Mouse (Mus musculus) neural tube, embryonic 13.5 days (tissue): ENCODE data around the gene Idi1. TPM values are rescaled to one million over a fixed set of nuclear protein-coding genes. Genes with fewer than 3 reads are reported as not detected.
A peak's percentile ranks its signal among the peaks of the same experiment; 100 is the strongest.
"Not testable (repeated sequence)": the region's sequence is repeated elsewhere in the genome, so short reads cannot be mapped to it uniquely, and the experiment has no call there.

Experiments used
- ATAC-seq: fragments of 200-750 bp; cut with Nextera tagmentation; 2 replicates; pipeline ENCODE4 v1.8.0; 2017; ENCODE audit warnings: low read depth, mild to moderate bottlenecking, moderate TSS enrichment, moderate library complexity
- H3K27ac ChIP-seq: fragments of 300-500 bp; sonication (generic); replicated peaks from 2 replicates; pipeline ENCODE4 v1.5.1; 2015; ENCODE audit warnings: moderate library complexity, mild to moderate bottlenecking, inconsistent platforms
- H3K27me3 ChIP-seq: fragments of 300-500 bp; sonication (generic); 2 replicates; pipeline ENCODE4 v1.6.1; 2015; ENCODE audit warnings: mild to moderate bottlenecking, inconsistent platforms
- H3K36me3 ChIP-seq: fragments of 300-500 bp; sonication (generic); 2 replicates; pipeline ENCODE4 v1.6.1; 2015; ENCODE audit warnings: mild to moderate bottlenecking, inconsistent platforms
- H3K4me1 ChIP-seq: fragments of 300-500 bp; sonication (generic); replicated peaks from 2 replicates; pipeline ENCODE4 v1.6.1; 2015; ENCODE audit warnings: inconsistent platforms
- H3K4me2 ChIP-seq: fragments of 300-500 bp; sonication (generic); 2 replicates; pipeline ENCODE4 v1.6.1; 2015; ENCODE audit warnings: inconsistent platforms, mild to moderate bottlenecking, moderate library complexity
- H3K4me3 ChIP-seq: fragments of 300-500 bp; sonication (generic); 2 replicates; pipeline ENCODE4 v1.5.1; 2015; ENCODE audit warnings: mild to moderate bottlenecking, inconsistent platforms
- H3K9ac ChIP-seq: fragments of 300-500 bp; sonication (generic); 2 replicates; pipeline ENCODE4 v1.6.1; 2015; ENCODE audit warnings: moderate library complexity, mild to moderate bottlenecking, inconsistent platforms
- H3K9me3 ChIP-seq: fragments of 300-500 bp; sonication (generic); 2 replicates; pipeline ENCODE4 v1.6.1; 2016; ENCODE audit warnings: inconsistent platforms
- WGBS: fragments of 180-500 bp; shearing (Covaris S2); methylation state at CpG from one replicate; pipeline ENCODE4 v1.1.7; 2015; 5-methylcytosine and 5-hydroxymethylcytosine counted together
- polyA plus RNA-seq: library from polyadenylated mRNA; unstranded; fragments of >200 nt; fragmentation: Nextera tagmentation; extraction: Ambion mirVana; gene quantifications from 2 replicates; pipeline ENCODE4 v1.2.1, GENCODE M21; 2015

Gene Idi1
- 84.2 and 90.0 TPM in 2 replicates for polyA plus RNA-seq

- Histone ChIP-seq H3K27ac (peak within 1 kb of the TSS; percentile 98), H3K9ac (peak within 1 kb of the TSS; percentile 84), H3K4me1 (peaks cover 27% of the 10 kb centered on the region), H3K9me3 (no peaks in the 10 kb centered on the region), H3K4me2 (peak within 1 kb of the TSS; percentile 71), H3K27me3 (no peaks in the 10 kb centered on the region), H3K36me3 (peaks cover 22% of the 10 kb centered on the region), H3K4me3 (peak within 1 kb of the TSS; percentile 72)
- under 1% methylated on average over 46 of the region's 46 CpGs for WGBS
- peak; percentile 100 for ATAC-seq
Measured at GRCm38 (mm10) chr13:8885445-8886184, at the start of gene Idi1. TSS of gene Idi1 (plus strand) at chr13:8885501.

DNA sequence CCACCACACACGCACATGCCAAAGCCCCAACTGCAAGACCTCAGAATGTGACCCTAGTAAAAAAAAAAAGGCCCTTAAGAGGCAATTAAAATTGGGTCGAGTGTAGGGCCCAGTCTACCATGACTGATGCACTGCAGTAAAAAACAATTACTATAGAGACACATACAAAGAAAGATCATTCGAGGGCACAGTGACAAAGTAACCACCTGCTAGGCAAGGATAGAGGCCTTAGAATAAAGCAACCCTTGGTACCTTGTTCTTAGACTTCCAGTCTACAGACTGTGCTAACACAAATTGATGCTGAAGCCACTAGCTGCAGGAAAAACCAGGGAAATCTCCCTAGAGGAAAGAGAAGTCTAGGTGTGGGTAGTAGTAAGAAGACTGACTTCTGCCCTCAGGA lies 46.9 kb upstream of the Idi1 start:
- Histone ChIP-seq H3K9ac (no peak overlapping the region), H3K27me3 (no peaks in the 10 kb centered on the region), H3K4me2 (no peak overlapping the region), H3K4me3 (no peak overlapping the region), H3K36me3 (peaks cover 89% of the 10 kb centered on the region), H3K27ac (no peak overlapping the region), H3K9me3 (no peaks in the 10 kb centered on the region), H3K4me1 (no peaks in the 10 kb centered on the region)
- ATAC-seq, result no peak
- 19% methylated on average over 3 of the region's 3 CpGs for WGBS

DNA sequence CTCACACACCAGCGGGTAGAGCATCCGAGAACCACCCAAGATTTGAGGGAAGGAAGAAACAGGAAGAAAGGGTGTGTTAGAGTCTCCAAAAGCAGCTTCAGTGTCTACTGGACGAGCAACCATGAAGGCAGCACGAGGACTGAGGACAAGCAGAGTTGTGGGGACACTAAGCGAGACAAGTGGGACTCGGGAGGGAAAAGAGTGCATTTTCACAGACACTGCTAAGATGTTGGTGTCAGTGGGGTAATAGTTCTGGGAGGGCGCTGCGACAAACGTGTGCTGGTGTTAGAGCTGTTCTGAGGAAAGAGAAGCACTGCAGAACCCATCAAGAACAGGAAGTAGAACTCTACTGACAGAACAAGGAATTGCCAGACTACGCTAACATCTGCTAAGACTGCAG lies 46.2 kb upstream of the Idi1 start:
- H3K27me3 ChIP-seq, result no peaks in the 10 kb centered on the region
- no peak for ATAC-seq
- WGBS, result 90% methylated on average over 10 of the region's 10 CpGs
- no peak overlapping the region for H3K4me3 ChIP-seq
- no peaks in the 10 kb centered on the region for H3K9me3 ChIP-seq
- H3K4me1 ChIP-seq, result no peaks in the 10 kb centered on the region
- H3K4me2 ChIP-seq, result no peak overlapping the region
- H3K36me3 ChIP-seq, result peaks cover 88% of the 10 kb centered on the region
- no peak overlapping the region for H3K27ac ChIP-seq
- H3K9ac ChIP-seq, result no peak overlapping the region

- Histone ChIP-seq H3K4me2 (no peak overlapping the region), H3K4me3 (no peak overlapping the region), H3K4me1 (no peaks in the 10 kb centered on the region), H3K27ac (no peak overlapping the region), H3K9ac (no peak overlapping the region), H3K9me3 (no peaks in the 10 kb centered on the region), H3K36me3 (peaks cover 83% of the 10 kb centered on the region), H3K27me3 (no peaks in the 10 kb centered on the region)
- ATAC-seq, result no peak
- 85% methylated on average over 6 of the region's 6 CpGs for WGBS
Measured at GRCm38 (mm10) chr13:8839937-8840336, 45.4 kb upstream of the Idi1 start.

- H3K4me1 ChIP-seq, result no peaks in the 10 kb centered on the region
- WGBS, result 77% methylated on average over 2 of the region's 2 CpGs
- no peaks in the 10 kb centered on the region for H3K27me3 ChIP-seq
- no peak for ATAC-seq
- no peak overlapping the region for H3K4me3 ChIP-seq
- H3K4me2 ChIP-seq, result no peak overlapping the region
- no peak overlapping the region for H3K9ac ChIP-seq
- peaks cover 80% of the 10 kb centered on the region for H3K36me3 ChIP-seq
- H3K9me3 ChIP-seq, result no peaks in the 10 kb centered on the region
- no peak overlapping the region for H3K27ac ChIP-seq
Measured at GRCm38 (mm10) chr13:8840941-8841340, 44.4 kb upstream of the Idi1 start.

DNA sequence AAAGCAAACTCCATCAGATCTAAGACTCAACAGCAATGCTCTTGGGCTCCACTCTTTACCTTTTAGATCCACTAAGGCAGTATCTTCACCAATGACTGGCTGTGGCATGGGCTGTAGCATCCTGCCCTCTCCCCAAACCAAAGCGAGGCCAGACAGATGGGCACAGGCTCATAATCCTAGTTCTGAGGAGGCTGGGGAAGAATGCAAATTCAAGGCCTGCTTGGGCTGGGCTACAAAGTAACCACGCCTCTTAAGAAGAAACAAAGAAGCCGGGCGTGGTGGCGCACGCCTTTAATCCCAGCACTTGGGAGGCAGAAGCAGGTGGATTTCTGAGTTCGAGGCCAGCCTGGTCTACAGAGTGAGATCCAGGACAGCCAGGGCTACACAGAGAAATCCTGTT lies 43.5 kb upstream of the Idi1 start:
- H3K27ac ChIP-seq, H3K4me3 ChIP-seq, ATAC-seq, H3K4me1 ChIP-seq, H3K4me2 ChIP-seq, H3K27me3 ChIP-seq, H3K9me3 ChIP-seq, H3K9ac ChIP-seq: not testable (repeated sequence)
- peaks cover 78% of the 10 kb centered on the region for H3K36me3 ChIP-seq
- WGBS, result 95% methylated on average over 7 of the region's 7 CpGs

DNA sequence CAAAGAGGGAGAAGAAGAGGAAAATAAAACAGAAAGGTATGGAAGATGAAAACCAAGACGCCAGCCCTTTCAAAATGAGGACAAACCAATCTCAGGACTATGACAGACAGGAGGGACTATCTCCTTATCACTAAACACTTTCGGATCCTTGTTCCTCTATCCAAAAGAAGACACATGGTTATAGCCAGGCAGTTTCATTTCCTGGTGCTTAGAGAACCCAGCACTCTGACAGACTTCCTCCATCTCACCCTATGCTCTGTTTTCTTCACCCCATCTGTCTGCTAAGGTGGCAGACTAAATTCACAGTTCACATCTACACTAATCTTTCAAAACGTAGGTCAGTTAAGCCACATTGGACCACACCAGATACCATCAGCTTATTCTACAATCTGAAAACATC lies 43.0 kb upstream of the Idi1 start:
- H3K27ac ChIP-seq, result no peak overlapping the region
- H3K9me3 ChIP-seq, result no peaks in the 10 kb centered on the region
- no peak overlapping the region for H3K9ac ChIP-seq
- no peaks in the 10 kb centered on the region for H3K27me3 ChIP-seq
- WGBS, result 95% methylated on average over 3 of the region's 3 CpGs
- H3K4me2 ChIP-seq, result no peak overlapping the region
- no peak for ATAC-seq
- H3K36me3 ChIP-seq, result peaks cover 82% of the 10 kb centered on the region
- H3K4me1 ChIP-seq, result no peaks in the 10 kb centered on the region
- H3K4me3 ChIP-seq, result no peak overlapping the region

- Histone ChIP-seq H3K27ac (no peak overlapping the region), H3K9me3 (no peaks in the 10 kb centered on the region), H3K4me3 (no peak overlapping the region), H3K36me3 (peaks cover 65% of the 10 kb centered on the region), H3K27me3 (no peaks in the 10 kb centered on the region), H3K4me2 (no peak overlapping the region), H3K9ac (no peak overlapping the region), H3K4me1 (no peaks in the 10 kb centered on the region)
- WGBS, result 57% methylated on average over 2 of the region's 2 CpGs
- no peak for ATAC-seq
Measured at GRCm38 (mm10) chr13:8847702-8848101, 37.6 kb upstream of the Idi1 start.

DNA sequence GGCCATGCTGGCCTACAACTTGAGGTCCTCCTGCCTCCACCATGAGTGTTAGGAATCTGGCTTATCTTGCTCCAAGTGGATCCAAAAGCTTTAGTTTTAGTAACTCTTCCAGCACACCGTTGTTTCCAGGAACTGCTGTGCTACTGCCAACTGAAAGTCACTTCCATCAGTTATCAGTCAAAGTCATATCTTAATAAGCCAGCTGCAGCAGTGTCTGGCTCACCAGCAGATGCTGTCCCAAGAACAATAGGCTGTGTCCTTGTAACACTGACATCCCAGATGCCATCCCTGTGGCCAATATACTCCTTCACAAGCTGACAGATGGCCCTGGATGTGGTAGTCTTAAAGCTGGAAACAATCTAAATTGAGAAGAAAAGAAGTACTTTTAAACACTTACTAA lies 36.0 kb upstream of the Idi1 start:
- Histone ChIP-seq H3K4me3 (no peak overlapping the region), H3K36me3 (peaks cover 61% of the 10 kb centered on the region), H3K9me3 (no peaks in the 10 kb centered on the region), H3K27me3 (no peaks in the 10 kb centered on the region), H3K4me1 (no peaks in the 10 kb centered on the region), H3K27ac (no peak overlapping the region), H3K9ac (no peak overlapping the region), H3K4me2 (no peak overlapping the region)
- WGBS, result 62% methylated on average over 1 of the region's 1 CpGs
- ATAC-seq, result no peak

DNA sequence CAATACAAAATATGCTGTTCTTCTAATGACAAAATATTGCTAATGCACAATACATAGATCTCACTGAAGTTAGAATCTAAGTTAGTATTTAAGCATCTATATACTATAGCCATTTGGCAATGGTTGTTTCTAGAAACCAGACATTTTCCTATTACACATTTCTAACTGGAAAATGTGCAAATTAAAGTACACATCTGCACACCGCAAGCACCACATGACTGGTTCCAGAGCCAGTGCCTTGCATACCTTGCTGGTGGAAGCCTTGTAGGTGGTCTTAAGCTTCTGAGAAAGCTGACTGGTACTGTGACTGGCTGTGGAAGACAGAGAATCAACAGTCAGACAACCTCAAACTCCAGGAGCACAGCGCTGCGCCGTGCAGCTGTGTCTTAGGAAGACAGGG lies 31.9 kb upstream of the Idi1 start:
- Histone ChIP-seq H3K4me3 (no peak overlapping the region), H3K9me3 (no peaks in the 10 kb centered on the region), H3K4me2 (no peak overlapping the region), H3K4me1 (no peaks in the 10 kb centered on the region), H3K27ac (no peak overlapping the region), H3K36me3 (peaks cover 48% of the 10 kb centered on the region), H3K9ac (no peak overlapping the region), H3K27me3 (no peaks in the 10 kb centered on the region)
- over 99% methylated on average over 4 of the region's 4 CpGs for WGBS
- ATAC-seq, result no peak

DNA sequence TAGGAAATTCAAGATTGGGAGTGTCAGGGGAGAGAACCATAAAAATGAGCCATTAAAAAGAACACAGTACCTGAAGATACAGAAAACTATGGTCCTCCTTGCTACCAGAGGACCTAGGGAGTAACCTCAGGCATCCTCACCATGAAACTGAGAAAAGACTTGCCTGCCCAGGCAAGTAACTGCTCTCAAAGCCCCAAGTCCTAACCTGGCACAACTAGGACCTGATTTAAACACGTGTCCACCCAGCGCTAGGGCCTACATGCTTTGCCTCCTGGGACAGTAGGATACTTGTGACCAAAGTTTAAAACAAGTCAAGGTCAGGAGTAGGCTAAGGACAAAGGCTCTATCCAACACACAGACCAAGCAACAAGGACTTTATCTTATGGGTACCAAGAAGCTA lies 30.5 kb upstream of the Idi1 start:
- WGBS, result 96% methylated on average over 2 of the region's 2 CpGs
- H3K36me3 ChIP-seq, result peaks cover 40% of the 10 kb centered on the region
- ATAC-seq, result no peak

DNA sequence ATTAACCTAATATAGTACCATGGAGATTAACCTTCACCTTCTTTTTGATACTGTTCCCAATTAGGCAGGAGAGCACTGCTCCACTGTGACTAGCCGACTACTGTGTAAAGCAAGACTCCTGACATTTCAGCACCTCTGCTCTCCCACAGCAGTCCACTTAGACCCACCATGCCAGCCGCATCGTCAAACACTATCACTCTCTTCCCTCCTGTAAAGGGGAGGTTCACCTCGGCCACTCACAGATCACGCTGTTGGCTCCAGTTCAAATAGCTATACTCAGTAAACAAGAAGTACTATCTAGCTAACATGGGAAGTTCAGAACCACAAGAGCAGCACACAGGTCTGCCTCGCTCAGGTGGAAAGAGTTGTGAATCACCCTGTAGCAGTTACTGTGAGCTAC lies 26.8 kb upstream of the Idi1 start:
- 95% methylated on average over 6 of the region's 6 CpGs for WGBS
- Histone ChIP-seq H3K27ac (no peak overlapping the region), H3K4me3 (no peak overlapping the region), H3K9ac (no peak overlapping the region), H3K4me1 (no peaks in the 10 kb centered on the region), H3K27me3 (no peaks in the 10 kb centered on the region), H3K9me3 (no peaks in the 10 kb centered on the region), H3K36me3 (peaks cover 37% of the 10 kb centered on the region), H3K4me2 (no peak overlapping the region)
- ATAC-seq, result no peak

More for the DNA sequence above, 30.5 kb upstream of the Idi1 start:
- no peaks in the 10 kb centered on the region for H3K4me1 ChIP-seq
- no peaks in the 10 kb centered on the region for H3K9me3 ChIP-seq
- H3K27me3 ChIP-seq, result no peaks in the 10 kb centered on the region
- H3K4me3 ChIP-seq, result no peak overlapping the region
- H3K27ac ChIP-seq, result no peak overlapping the region
- no peak overlapping the region for H3K9ac ChIP-seq
- no peak overlapping the region for H3K4me2 ChIP-seq

DNA sequence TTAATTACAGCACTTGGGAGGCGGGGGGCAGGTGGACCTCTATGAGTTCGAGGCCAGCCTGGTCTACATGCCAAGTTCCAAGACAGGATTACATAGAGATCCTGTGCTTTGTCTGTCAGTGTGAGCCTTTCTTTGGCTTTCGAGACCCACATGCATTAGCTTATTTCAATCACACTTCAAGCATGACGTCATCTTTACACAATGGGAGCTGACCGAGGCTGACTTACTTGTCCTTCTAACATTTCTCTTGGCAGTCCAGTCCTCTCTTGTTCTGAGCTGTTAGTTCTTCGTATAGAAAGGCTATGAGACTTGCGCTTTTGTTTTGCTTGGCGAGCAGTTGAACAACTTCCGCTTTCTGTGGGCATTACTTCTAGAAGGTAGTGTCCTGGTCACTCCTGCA lies 24.4 kb upstream of the Idi1 start:
- no peak overlapping the region for H3K27ac ChIP-seq
- peaks cover 23% of the 10 kb centered on the region for H3K36me3 ChIP-seq
- H3K4me3 ChIP-seq, result no peak overlapping the region
- H3K4me2 ChIP-seq, result no peak overlapping the region
- H3K27me3 ChIP-seq, result no peaks in the 10 kb centered on the region
- WGBS, result 89% methylated on average over 9 of the region's 9 CpGs
- no peaks in the 10 kb centered on the region for H3K4me1 ChIP-seq
- H3K9ac ChIP-seq, result no peak overlapping the region
- H3K9me3 ChIP-seq, result no peaks in the 10 kb centered on the region
- ATAC-seq, result no peak
